Mouse (Mus musculus) lung, embryonic 15.5 days (tissue): ENCODE measurements at regions not wholly inside any gene's neighbourhood (a gene's known extent, or its start where the extent isn't known, plus 50 kb on each side); places are given as distances from the start of the nearest gene placed in this dataset.

Experiments used
- ATAC-seq: fragments of 200-750 bp; cut with Nextera tagmentation; 2 replicates; pipeline ENCODE4 v1.8.0; 2017; ENCODE audit warnings: moderate number of reproducible peaks, borderline replicate concordance; ENCODE audit not compliant: low FRiP score, low TSS enrichment; ENCODE audit errors: extremely low read depth
- H3K27ac ChIP-seq: fragments of 300-500 bp; sonication (generic); 2 replicates; pipeline ENCODE4 v1.5.1; 2015; ENCODE audit warnings: moderate library complexity, mild to moderate bottlenecking, inconsistent platforms
- H3K27me3 ChIP-seq: fragments of 300-500 bp; sonication (generic); 2 replicates; pipeline ENCODE4 v1.6.1; 2015; ENCODE audit warnings: inconsistent platforms
- H3K36me3 ChIP-seq: fragments of 300-500 bp; sonication (generic); 2 replicates; pipeline ENCODE4 v1.6.1; 2015; ENCODE audit warnings: inconsistent platforms
- H3K4me1 ChIP-seq: fragments of 300-500 bp; sonication (generic); 2 replicates; pipeline ENCODE4 v1.6.1; 2015; ENCODE audit warnings: inconsistent platforms
- H3K4me2 ChIP-seq: fragments of 300-500 bp; sonication (generic); 2 replicates; pipeline ENCODE4 v1.6.1; 2015; ENCODE audit warnings: inconsistent platforms, mild to moderate bottlenecking, moderate library complexity
- H3K4me3 ChIP-seq: fragments of 300-500 bp; sonication (generic); 2 replicates; pipeline ENCODE4 v1.5.1; 2015; ENCODE audit warnings: mild to moderate bottlenecking, inconsistent platforms
- H3K9ac ChIP-seq: fragments of 300-500 bp; sonication (generic); 2 replicates; pipeline ENCODE4 v1.6.1; 2015; ENCODE audit warnings: inconsistent platforms
- H3K9me3 ChIP-seq: fragments of 300-500 bp; sonication (generic); 2 replicates; pipeline ENCODE4 v1.6.1; 2016; ENCODE audit warnings: inconsistent platforms
- WGBS: fragments of 180-500 bp; shearing (Covaris S2); methylation state at CpG from one replicate; pipeline ENCODE4 v1.1.7; 2015; 5-methylcytosine and 5-hydroxymethylcytosine counted together

DNA sequence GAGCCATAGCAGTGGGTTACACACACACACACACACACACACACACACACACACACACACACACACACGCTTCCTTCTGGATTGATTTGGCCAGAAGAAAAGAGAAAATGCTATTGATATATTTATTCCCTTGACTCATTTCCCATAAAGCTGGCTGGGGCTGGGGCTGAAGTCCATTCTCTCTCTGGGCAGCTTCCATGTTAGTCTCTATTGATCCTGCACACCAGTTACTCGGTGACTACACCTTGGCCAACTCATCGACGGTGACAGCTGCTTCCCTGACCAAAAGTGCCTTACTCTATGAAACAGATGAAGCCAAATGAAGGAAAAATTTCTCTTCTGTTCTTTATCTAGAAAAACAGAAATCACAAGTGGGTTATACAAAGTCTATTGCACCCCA is 82.1 kb downstream of the Snx18 start:
- 74% methylated on average over 4 of the region's 4 CpGs for WGBS
- ATAC-seq: no peak
- no peak overlapping the region for H3K4me3 ChIP-seq
- H3K9ac ChIP-seq: no peak overlapping the region
- no peaks in the 10 kb centered on the region for H3K36me3 ChIP-seq
- H3K4me1 ChIP-seq: no peaks in the 10 kb centered on the region
- H3K9me3 ChIP-seq: no peaks in the 10 kb centered on the region
- H3K4me2 ChIP-seq: no peak overlapping the region
- H3K27ac ChIP-seq: no peak overlapping the region
- no peaks in the 10 kb centered on the region for H3K27me3 ChIP-seq

- H3K27ac ChIP-seq: no peak overlapping the region
Measured at GRCm38 (mm10) chr13:113534664-113535455, 83.5 kb downstream of the Snx18 start.

GRCm38 (mm10) chr13:113533884-113534445 is 84.4 kb downstream of the Snx18 start:
- Histone ChIP-seq H3K27me3 (no peaks in the 10 kb centered on the region), H3K4me1 (no peaks in the 10 kb centered on the region), H3K27ac (no peak overlapping the region), H3K9ac (no peak overlapping the region), H3K36me3 (no peaks in the 10 kb centered on the region), H3K4me2 (no peak overlapping the region), H3K4me3 (no peak overlapping the region), H3K9me3 (no peaks in the 10 kb centered on the region)
- no peak for ATAC-seq
- 46% methylated on average over 4 of the region's 4 CpGs for WGBS

More at GRCm38 (mm10) chr13:113534664-113535455, 83.5 kb downstream of the Snx18 start:
- no peaks in the 10 kb centered on the region for H3K4me1 ChIP-seq
- H3K9me3 ChIP-seq: no peaks in the 10 kb centered on the region
- 79% methylated on average over 8 of the region's 8 CpGs for WGBS
- no peak overlapping the region for H3K4me3 ChIP-seq
- no peak overlapping the region for H3K9ac ChIP-seq
- no peaks in the 10 kb centered on the region for H3K36me3 ChIP-seq
- no peak for ATAC-seq
- no peak overlapping the region for H3K4me2 ChIP-seq
- no peaks in the 10 kb centered on the region for H3K27me3 ChIP-seq

DNA sequence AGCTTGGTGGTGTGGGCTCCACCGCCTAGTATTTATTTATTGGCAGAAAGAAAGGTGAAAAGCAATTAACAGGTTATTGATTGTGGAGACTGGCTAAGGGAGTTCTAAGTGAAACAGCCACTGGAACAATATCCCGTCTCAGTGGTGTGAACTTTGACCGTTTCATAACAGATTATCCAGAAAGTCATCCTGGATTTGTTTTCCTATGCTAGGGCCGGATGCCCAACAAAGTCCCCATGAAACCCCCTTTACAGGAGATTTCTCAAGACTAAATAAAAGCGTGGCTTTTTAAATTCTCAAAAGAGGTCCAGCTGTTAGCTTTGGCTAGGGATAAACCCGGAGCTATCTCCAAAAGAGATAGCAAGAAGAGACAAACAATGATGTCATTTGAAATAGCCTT is 91.4 kb downstream of the Snx18 start:
- no peaks in the 10 kb centered on the region for H3K36me3 ChIP-seq
- no peak overlapping the region for H3K27ac ChIP-seq
- H3K4me3 ChIP-seq: no peak overlapping the region
- no peaks in the 10 kb centered on the region for H3K4me1 ChIP-seq
- no peaks in the 10 kb centered on the region for H3K27me3 ChIP-seq
- no peak overlapping the region for H3K4me2 ChIP-seq
- H3K9ac ChIP-seq: no peak overlapping the region
- no peaks in the 10 kb centered on the region for H3K9me3 ChIP-seq
- no peak for ATAC-seq
- WGBS: 67% methylated on average over 6 of the region's 6 CpGs

- ATAC-seq: no peak
- H3K27ac ChIP-seq: no peak overlapping the region
- no peak overlapping the region for H3K4me2 ChIP-seq
- H3K4me3 ChIP-seq: no peak overlapping the region
- H3K36me3 ChIP-seq: no peaks in the 10 kb centered on the region
- no peaks in the 10 kb centered on the region for H3K4me1 ChIP-seq
- H3K9me3 ChIP-seq: no peaks in the 10 kb centered on the region
- H3K9ac ChIP-seq: no peak overlapping the region
- no peaks in the 10 kb centered on the region for H3K27me3 ChIP-seq
- WGBS: 67% methylated on average over 5 of the region's 5 CpGs
Measured at GRCm38 (mm10) chr13:113523503-113523902, 94.9 kb downstream of the Snx18 start.

GRCm38 (mm10) chr13:113518144-113518543 is 100.2 kb downstream of the Snx18 start:
- Histone ChIP-seq H3K27ac (no peak overlapping the region), H3K27me3 (no peaks in the 10 kb centered on the region), H3K4me3 (no peak overlapping the region), H3K9me3 (no peaks in the 10 kb centered on the region), H3K4me2 (no peak overlapping the region), H3K4me1 (peaks cover 7% of the 10 kb centered on the region; the same call in 1 of the 2 replicates), H3K9ac (no peak overlapping the region), H3K36me3 (no peaks in the 10 kb centered on the region)
- 62% methylated on average over 6 of the region's 6 CpGs for WGBS
- no peak for ATAC-seq

DNA sequence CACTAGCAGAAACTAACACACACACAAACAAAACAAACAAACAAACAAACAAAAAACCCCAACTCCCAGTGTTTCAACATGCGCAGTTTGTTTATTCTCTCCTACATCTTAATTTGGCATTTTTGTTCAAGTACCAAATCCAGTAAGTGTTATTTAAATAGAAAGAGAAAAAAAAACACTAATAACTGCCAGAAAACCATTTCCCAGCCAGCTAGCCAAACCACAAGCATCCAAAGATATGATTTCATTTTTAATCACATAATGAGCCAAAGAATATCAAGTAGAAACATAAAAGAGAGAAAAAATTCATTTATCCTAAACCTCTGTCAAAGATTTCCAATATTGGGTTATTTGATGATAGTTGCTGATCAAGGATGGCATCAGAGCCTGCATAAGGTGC is 102.3 kb downstream of the Snx18 start:
- no peaks in the 10 kb centered on the region for H3K36me3 ChIP-seq
- no peak for ATAC-seq
- H3K4me3 ChIP-seq: no peak overlapping the region
- WGBS: 67% methylated on average over 1 of the region's 1 CpGs
- H3K9me3 ChIP-seq: no peaks in the 10 kb centered on the region
- no peak overlapping the region for H3K4me2 ChIP-seq
- no peak overlapping the region for H3K27ac ChIP-seq
- H3K9ac ChIP-seq: no peak overlapping the region
- H3K27me3 ChIP-seq: no peaks in the 10 kb centered on the region
- H3K4me1 ChIP-seq: peaks cover 7% of the 10 kb centered on the region; the same call in 1 of the 2 replicates

GRCm38 (mm10) chr13:113515162-113515600 is 103.2 kb downstream of the Snx18 start:
- Histone ChIP-seq H3K36me3 (no peaks in the 10 kb centered on the region), H3K9ac (no peak overlapping the region), H3K4me2 (no peak overlapping the region), H3K4me1 (peaks cover 7% of the 10 kb centered on the region; the same call in 1 of the 2 replicates), H3K27ac (0 out of 2 replicates have a peak overlapping the region, but pooled peaks have one; percentile 1), H3K27me3 (no peaks in the 10 kb centered on the region), H3K9me3 (no peaks in the 10 kb centered on the region), H3K4me3 (no peak overlapping the region)
- WGBS: 33% methylated on average over 7 of the region's 7 CpGs
- peak; percentile 81 for ATAC-seq

GRCm38 (mm10) chr13:113509403-113510185 is 108.8 kb downstream of the Snx18 start:
- Histone ChIP-seq H3K27me3 (no peaks in the 10 kb centered on the region), H3K36me3 (no peaks in the 10 kb centered on the region), H3K27ac (0 out of 2 replicates have a peak overlapping the region, but pooled peaks have one; percentile 22), H3K4me3 (no peak overlapping the region), H3K9ac (no peak overlapping the region), H3K9me3 (no peaks in the 10 kb centered on the region), H3K4me2 (no peak overlapping the region), H3K4me1 (peaks cover 15% of the 10 kb centered on the region)
- WGBS: 41% methylated on average over 10 of the region's 10 CpGs
- ATAC-seq: peak; percentile 79

- H3K27ac ChIP-seq: peak overlapping the region; percentile 11; the same call in 1 of the 2 replicates
- WGBS: 82% methylated on average over 11 of the region's 11 CpGs
Measured at GRCm38 (mm10) chr13:113508124-113508728, 110.1 kb downstream of the Snx18 start.

DNA sequence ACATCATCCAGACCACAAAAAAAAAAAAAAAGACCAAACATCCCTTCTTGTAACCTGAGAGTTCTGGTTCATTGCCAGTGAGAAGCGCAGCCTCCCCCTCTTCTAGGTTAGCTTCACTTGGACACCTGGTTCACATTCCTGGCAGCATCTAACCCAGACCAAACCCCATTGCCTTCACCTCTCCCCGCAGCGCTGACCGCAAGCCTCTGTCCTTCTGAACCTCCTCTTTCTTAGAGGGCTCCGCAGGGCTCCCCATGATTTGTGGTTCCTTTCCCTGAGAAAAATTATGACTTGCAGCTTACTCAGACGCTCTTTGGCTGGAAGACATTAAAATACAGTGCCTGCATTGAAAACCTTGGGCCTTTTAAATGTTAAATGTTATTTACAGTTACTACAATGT is 115.8 kb downstream of the Snx18 start:
- no peak for ATAC-seq
- no peaks in the 10 kb centered on the region for H3K27me3 ChIP-seq
- no peak overlapping the region for H3K4me3 ChIP-seq
- whole genome bisulfite sequencing: 74% methylated on average over 6 of the region's 6 CpGs
- H3K9me3 ChIP-seq: no peaks in the 10 kb centered on the region
- no peaks in the 10 kb centered on the region for H3K36me3 ChIP-seq
- H3K4me2 ChIP-seq: no peak overlapping the region
- peaks cover 27% of the 10 kb centered on the region for H3K4me1 ChIP-seq
- no peak overlapping the region for H3K9ac ChIP-seq
- H3K27ac ChIP-seq: no peak overlapping the region

More at GRCm38 (mm10) chr13:113508124-113508728, 110.1 kb downstream of the Snx18 start:
- Histone ChIP-seq H3K36me3 (no peaks in the 10 kb centered on the region), H3K4me2 (no peak overlapping the region), H3K4me1 (peaks cover 15% of the 10 kb centered on the region), H3K9me3 (no peaks in the 10 kb centered on the region), H3K9ac (no peak overlapping the region), H3K4me3 (no peak overlapping the region), H3K27me3 (no peaks in the 10 kb centered on the region)
- no peak for ATAC-seq
